Mouse (Mus musculus): ENCODE measurements around the gene Rdh8. TPM values are rescaled to one million over a fixed set of nuclear protein-coding genes. Genes with fewer than 3 reads are reported as not detected.

The Rdh8 gene
- polyA plus RNA-seq, 1 experiment from 2014 or later: not detected

DNA sequence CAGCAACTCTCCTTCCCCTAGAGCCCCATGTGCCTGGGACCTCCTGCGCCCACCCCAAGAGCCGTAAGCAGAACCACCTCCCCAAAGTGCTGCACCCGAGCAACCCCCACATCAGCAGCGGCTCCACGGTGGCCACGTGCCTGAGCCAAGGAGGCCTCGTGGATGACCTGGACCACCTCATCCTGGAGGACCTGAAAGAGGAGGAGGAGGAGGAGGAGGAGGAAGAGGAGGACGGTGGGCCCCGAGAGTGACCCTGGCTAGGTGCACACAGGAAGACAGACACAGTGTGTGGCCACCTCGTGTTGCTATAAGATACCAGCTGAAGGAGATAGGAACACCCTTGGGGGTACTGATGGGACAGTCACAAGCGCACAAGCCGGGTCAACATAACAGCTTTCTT is 55.2 kb downstream of the Rdh8 start:
- Histone ChIP-seq H3K9ac (ENCODE audit: low read depth, low read length) (no peak overlapping the region), H3K36me3 (ENCODE audit: control insufficient read depth, insufficient read depth) (no peaks in the 10 kb centered on the region), H3K4me3 (ENCODE audit: low read depth, low read length) (no peak overlapping the region), H3K27me3 (ENCODE audit: control insufficient read depth, insufficient read depth, low read depth, low read length) (peaks cover 8% of the 10 kb centered on the region), H3K4me2 (ENCODE audit: low read depth, low read length) (no peak overlapping the region), H3K27ac (ENCODE audit: low read length) (no peak overlapping the region), H3K4me1 (ENCODE audit: control insufficient read depth, low read depth, low read length) (peaks cover 12% of the 10 kb centered on the region), H3K9me3 (replicated peaks; ENCODE audit: control insufficient read depth, low read length) (no peaks in the 10 kb centered on the region)
- WGBS (ENCODE audit: insufficient replicate concordance): 75% methylated on average over 12 of the region's 12 CpGs
- no peak for ATAC-seq (ENCODE audit: low read depth)

DNA sequence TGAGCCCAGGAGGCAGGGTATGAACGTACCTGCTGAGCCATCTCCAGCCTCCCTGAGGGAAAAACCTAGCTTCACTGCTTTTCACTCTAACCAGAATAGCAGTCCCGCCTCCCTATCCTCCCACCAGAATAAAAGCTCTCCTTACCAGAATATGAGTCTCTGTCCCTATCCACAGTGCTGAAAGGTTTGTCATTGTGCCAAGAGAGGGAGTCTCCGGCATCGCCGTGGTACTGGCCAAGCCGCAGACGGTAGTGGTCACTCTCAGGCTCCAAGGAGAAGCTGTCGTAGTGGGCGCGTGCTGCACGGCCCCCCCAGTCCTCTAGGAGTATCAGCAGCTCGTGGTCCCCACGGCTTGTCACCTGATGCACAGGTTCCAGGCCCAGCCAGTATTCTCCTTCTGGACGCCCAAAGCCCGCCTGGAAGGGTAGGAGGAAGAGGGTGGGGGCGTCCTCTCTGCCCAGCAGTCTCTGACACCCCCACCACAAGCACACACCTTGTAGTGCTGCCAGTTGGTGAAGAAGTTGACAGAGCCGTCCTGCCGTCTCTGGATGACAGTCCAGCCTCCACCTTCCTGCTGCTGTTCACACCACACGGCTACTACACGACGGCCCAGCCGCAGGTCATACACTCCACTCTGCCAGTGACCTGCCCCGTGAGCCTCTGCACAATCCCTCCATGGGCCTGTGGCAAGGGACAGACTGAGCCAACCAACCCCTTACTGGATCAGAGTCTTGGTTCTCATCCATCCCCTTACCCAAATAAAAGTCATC is 56.9 kb downstream of the Rdh8 start:
- 64% methylated on average over 23 of the region's 23 CpGs for WGBS (ENCODE audit: insufficient replicate concordance)
- H3K4me3 ChIP-seq (ENCODE audit: low read depth, low read length): no peak overlapping the region
- no peaks in the 10 kb centered on the region for H3K27me3 ChIP-seq (ENCODE audit: control insufficient read depth, insufficient read depth, low read depth, low read length)
- H3K9ac ChIP-seq (ENCODE audit: low read depth, low read length): no peak overlapping the region
- no peaks in the 10 kb centered on the region for H3K9me3 ChIP-seq (replicated peaks; ENCODE audit: control insufficient read depth, low read length)
- H3K4me1 ChIP-seq (ENCODE audit: control insufficient read depth, low read depth, low read length): peaks cover 21% of the 10 kb centered on the region
- H3K36me3 ChIP-seq (ENCODE audit: control insufficient read depth, insufficient read depth): no peaks in the 10 kb centered on the region
- no peak for ATAC-seq (ENCODE audit: low read depth)
- no peak overlapping the region for H3K4me2 ChIP-seq (ENCODE audit: low read depth, low read length)
- H3K27ac ChIP-seq (ENCODE audit: low read length): no peak overlapping the region

Other genes starting within 250 kb of the Rdh8 start
- 2.0 and 2.1 TPM in 2 replicates for gene Zfp846, start 237.2 kb upstream of the Rdh8 start, polyA plus RNA-seq (2015; fragmentation: Nextera tagmentation; extraction: Ambion mirVana)
- 207 and 235 TPM in 2 replicates for gene Ubl5, start 175.6 kb upstream of the Rdh8 start, polyA plus RNA-seq (2015; fragmentation: Nextera tagmentation; extraction: Ambion mirVana)
- gene Fbxl12, start 173.7 kb upstream of the Rdh8 start, polyA plus RNA-seq (2015; fragmentation: Nextera tagmentation; extraction: Ambion mirVana): 4.8 and 5.9 TPM in 2 replicates
- gene Pin1, start 166.4 kb upstream of the Rdh8 start, polyA plus RNA-seq (2015; fragmentation: Nextera tagmentation; extraction: Ambion mirVana): 19.4 and 19.7 TPM in 2 replicates
- 0.20 and 0.25 TPM in 2 replicates for gene Olfm2, start 72.2 kb upstream of the Rdh8 start, polyA plus RNA-seq (2015; fragmentation: Nextera tagmentation; extraction: Ambion mirVana)
- 0.19 and 0.33 TPM in 2 replicates for gene Col5a3, start 3.4 kb upstream of the Rdh8 start, polyA plus RNA-seq (2015; fragmentation: Nextera tagmentation; extraction: Ambion mirVana)
- 4.4 and 6.7 TPM in 2 replicates for gene A230050P20Rik, start 50.1 kb downstream of the Rdh8 start, polyA plus RNA-seq (2015; fragmentation: Nextera tagmentation; extraction: Ambion mirVana)
- gene Angptl6, start 61.2 kb downstream of the Rdh8 start, polyA plus RNA-seq (2015; fragmentation: Nextera tagmentation; extraction: Ambion mirVana): 8.8 and 10.0 TPM in 2 replicates
- gene Ppan, start 69.7 kb downstream of the Rdh8 start, polyA plus RNA-seq (2015; fragmentation: Nextera tagmentation; extraction: Ambion mirVana): 42.9 and 46.2 TPM in 2 replicates
- gene Eif3g, start 80.1 kb downstream of the Rdh8 start, polyA plus RNA-seq (2015; fragmentation: Nextera tagmentation; extraction: Ambion mirVana): 149 and 161 TPM in 2 replicates
- gene Dnmt1, start 141.4 kb downstream of the Rdh8 start, polyA plus RNA-seq (2015; fragmentation: Nextera tagmentation; extraction: Ambion mirVana): 53.4 and 55.7 TPM in 2 replicates
- 3.1 and 3.5 TPM in 2 replicates for gene S1pr2, start 158.3 kb downstream of the Rdh8 start, polyA plus RNA-seq (2015; fragmentation: Nextera tagmentation; extraction: Ambion mirVana)
- gene Mrpl4, start 184.2 kb downstream of the Rdh8 start, polyA plus RNA-seq (2015; fragmentation: Nextera tagmentation; extraction: Ambion mirVana): 58.0 and 59.8 TPM in 2 replicates
- 10.6 and 11.9 TPM in 2 replicates for gene Icam1, start 197.5 kb downstream of the Rdh8 start, polyA plus RNA-seq (2015; fragmentation: Nextera tagmentation; extraction: Ambion mirVana)
- 172 and 184 TPM in 2 replicates for gene Icam4, start 210.9 kb downstream of the Rdh8 start, polyA plus RNA-seq (2015; fragmentation: Nextera tagmentation; extraction: Ambion mirVana)
- gene Icam5, start 213.6 kb downstream of the Rdh8 start, polyA plus RNA-seq (2015; fragmentation: Nextera tagmentation; extraction: Ambion mirVana): 0.26 and 0.30 TPM in 2 replicates
- gene Zglp1, start 248.6 kb downstream of the Rdh8 start, polyA plus RNA-seq (2015; fragmentation: Nextera tagmentation; extraction: Ambion mirVana): 0.43 TPM in 1 of 2 replicates, not detected in the other

Measured in liver, embryonic 16.5 days (tissue).